Mouse (Mus musculus) cerebellum, adult 2 months (tissue): ENCODE data around the gene Kcne4.

Source experiments
- CTCF ChIP-seq: fragments of 200-500 bp; IDR thresholded peaks from 2 replicates; pipeline ENCODE4 v1.5.1; 2011; ENCODE audit warnings: low read depth, mild to moderate bottlenecking, control low read depth, low read length, moderate library complexity, borderline replicate concordance; ENCODE audit not compliant: insufficient read depth
- POLR2A ChIP-seq: fragments of 200-500 bp; IDR thresholded peaks from 2 replicates; pipeline ENCODE4 v1.6.1; 2011; ENCODE audit warnings: low read length, control low read depth, borderline replicate concordance; ENCODE audit not compliant: insufficient read depth

- TF ChIP-seq CTCF (no peak), POLR2A (no peak)
These were observed 47.3 kb downstream of the Kcne4 start for GRCm38 (mm10) chr1:78863833-78864232.
